Mouse (Mus musculus) E14TG2a.4 (cell line): ENCODE results near the gene Krt222.

Experiments
- CTCF ChIP-seq: conservative IDR thresholded peaks from 2 replicates; pipeline ENCODE4 v1.5.1; 2014; ENCODE audit warnings: low read length
- NANOG ChIP-seq: IDR thresholded peaks from 2 replicates; pipeline ENCODE4 v1.6.1; 2014; ENCODE audit warnings: borderline replicate concordance, low read length, mixed read lengths
- POU5F1 ChIP-seq: IDR thresholded peaks from 2 replicates; pipeline ENCODE4 v1.6.1; 2014; ENCODE audit warnings: low read length, borderline replicate concordance

- TF ChIP-seq CTCF (no peak), NANOG (no peak), POU5F1 (no peak)
These were observed 6.4 kb upstream of the Krt222 start for GRCm38 (mm10) chr11:99250241-99250640.
